Mouse (Mus musculus) small intestine, adult 2 months (tissue): ENCODE measurements around the gene Lix1.

ENCODE experiments used
- CTCF ChIP-seq: fragments of 200-500 bp; IDR thresholded peaks from 2 replicates; pipeline ENCODE4 v1.5.1; 2012; ENCODE audit warnings: low read depth, mild to moderate bottlenecking, control low read depth, inconsistent platforms, low read length, moderate library complexity, mixed read lengths; ENCODE audit not compliant: insufficient replicate concordance, insufficient read length; ENCODE audit errors: extremely low read depth
- POLR2A ChIP-seq: fragments of 200-500 bp; IDR thresholded peaks from 2 replicates; pipeline ENCODE4 v1.6.1; 2012; ENCODE audit warnings: low read depth, mild to moderate bottlenecking, control low read depth, inconsistent platforms, low read length, moderate library complexity

- TF ChIP-seq POLR2A (no peak), CTCF (no peak)
Measured at GRCm38 (mm10) chr17:17409601-17410000, 7.1 kb downstream of the Lix1 start.
